26 mouse cellular contexts compared by ENCODE assay signal in the genomic region with DNA sequence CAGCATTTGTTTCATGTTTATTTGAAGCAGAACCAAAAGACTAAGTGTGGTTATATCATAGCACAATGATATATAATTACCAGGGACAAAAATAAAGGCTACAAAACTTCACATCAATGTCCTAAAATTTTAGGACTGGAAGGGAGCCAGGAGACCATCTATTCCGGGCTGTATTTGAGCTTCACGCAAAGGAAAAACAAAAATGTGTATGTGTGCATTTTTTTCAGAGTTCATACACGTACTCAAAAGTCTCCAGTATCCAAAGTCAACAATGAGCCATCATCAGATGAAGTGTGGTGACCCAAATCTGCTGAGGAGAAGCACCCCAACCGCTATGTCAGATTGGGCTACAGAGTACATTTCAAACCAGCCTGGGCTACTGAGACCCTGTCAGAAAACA. TPM values are rescaled to one million over a fixed set of nuclear protein-coding genes. Genes with fewer than 3 reads are reported as not detected.
A peak's percentile ranks its signal among the peaks of the same experiment; 100 is the strongest.
DNase-seq lines count a peak whose midpoint lies in the region; ATAC-seq lines count a peak whose summit lies in the region.
"Had no signal": no experiment of that assay in that cellular context is flagged by ENCODE, and none has a peak within 500 bp of the region (broad histone marks: within the 10 kb centered on the region; RNA-seq: fewer than 3 reads in every experiment).

No protein-coding gene starts in this region.

- WGBS in embryonic facial prominence, embryonic 13.5 days = 67% methylated on average over 4 of the region's 4 CpGs
- 77% methylated on average over 4 of the region's 4 CpGs for WGBS in embryonic facial prominence, embryonic 10.5 days
- WGBS in kidney, embryonic 16.5 days = 18% methylated on average over 4 of the region's 4 CpGs
- WGBS in embryonic facial prominence, embryonic 14.5 days = 55% methylated on average over 4 of the region's 4 CpGs

- no peak overlapping the region for H3K4me2 ChIP-seq in embryonic facial prominence, embryonic 13.5 days
- no peak overlapping the region for H3K4me2 ChIP-seq in kidney, embryonic 16.5 days (replicated peaks; ENCODE audit: low read depth, low read length)
- H3K4me2 ChIP-seq in embryonic facial prominence, embryonic 14.5 days (ENCODE audit: low read depth, low read length) = no peak overlapping the region
- H3K4me2 ChIP-seq: forebrain, embryonic 13.5 days; heart, embryonic 13.5 days; hindbrain, embryonic 14.5 days had no signal

- no peak for DNase-seq in embryonic facial prominence, embryonic 10.5 days (ENCODE audit: low spot score)
- DNase-seq in kidney, adult 18-20 months = no peak
- DNase-seq in embryonic facial prominence, embryonic 14.5 days (ENCODE audit: low spot score) = peak; percentile 53
- no peak for DNase-seq in right cerebral cortex, postnatal 10 days (ENCODE audit: low spot score in 2 of 2)
- DNase-seq: adrenal gland, adult 8-10 months; adrenal gland, postnatal 25 days; cerebellum, adult 11-12 months; cerebellum, adult 8-10 months; cerebellum, postnatal 10 days; cerebellum, postnatal 36 days; embryo, embryonic 11 days; gastrocnemius, postnatal 10 days; gastrocnemius, postnatal 36 days; heart, adult 2 months; heart, postnatal 14 days; heart, postnatal 4 days had no signal

- H3K4me3 ChIP-seq in embryonic facial prominence, embryonic 13.5 days = no peak overlapping the region
- H3K4me3 ChIP-seq in embryonic facial prominence, embryonic 10.5 days = no peak overlapping the region
- no peak overlapping the region for H3K4me3 ChIP-seq in kidney, embryonic 16.5 days (ENCODE audit: low read length)
- no peak overlapping the region for H3K4me3 ChIP-seq in embryonic facial prominence, embryonic 14.5 days (ENCODE audit: low read depth, low read length)
- H3K4me3 ChIP-seq: forebrain, embryonic 10.5 days; forebrain, embryonic 13.5 days; heart, adult 2 months; heart, embryonic 10.5 days; heart, embryonic 13.5 days had no signal

- peak overlapping the region; percentile 39; the same call in 1 of the 2 replicates for H3K27ac ChIP-seq in embryonic facial prominence, embryonic 13.5 days
- no peak overlapping the region for H3K27ac ChIP-seq in embryonic facial prominence, embryonic 10.5 days (replicated peaks)
- peak overlapping the region; percentile 46; the same call in 1 of the 2 replicates for H3K27ac ChIP-seq in kidney, embryonic 16.5 days (ENCODE audit: low read length)
- peak overlapping the region; percentile 40; the same call in 1 of the 2 replicates for H3K27ac ChIP-seq in embryonic facial prominence, embryonic 14.5 days (replicated peaks; ENCODE audit: low read depth, low read length)
- H3K27ac ChIP-seq: forebrain, embryonic 10.5 days; forebrain, embryonic 13.5 days; heart, adult 2 months; heart, embryonic 10.5 days; heart, embryonic 13.5 days; hindbrain, embryonic 14.5 days; hindbrain, postnatal 0 days had no signal

- no peak for ATAC-seq in embryonic facial prominence, embryonic 13.5 days (ENCODE audit: insufficient number of reproducible peaks, insufficient read depth, low FRiP score, low TSS enrichment, low read depth)
- ATAC-seq in kidney, embryonic 16.5 days (ENCODE audit: low FRiP score, low TSS enrichment) = peak; percentile 17; the same call in 1 of the 2 replicates
- no peak for ATAC-seq in embryonic facial prominence, embryonic 14.5 days (ENCODE audit: low read depth)
- ATAC-seq: activated CD4-positive, CD25-positive, alpha-beta regulatory T cell, adult 4 months; forebrain, embryonic 13.5 days; forebrain, embryonic 16.5 days; hindbrain, postnatal 0 days had no signal

- peaks cover 4% of the 10 kb centered on the region; the same call in 1 of the 2 replicates for H3K36me3 ChIP-seq in embryonic facial prominence, embryonic 13.5 days
- 0 out of 2 replicates have a peak, but pooled peaks cover 6% of the 10 kb centered on the region for H3K36me3 ChIP-seq in embryonic facial prominence, embryonic 10.5 days (replicated peaks)
- no peaks in the 10 kb centered on the region for H3K36me3 ChIP-seq in kidney, embryonic 16.5 days (ENCODE audit: insufficient read depth, low read length)
- peaks cover 6% of the 10 kb centered on the region; the same call in 1 of the 2 replicates for H3K36me3 ChIP-seq in embryonic facial prominence, embryonic 14.5 days (ENCODE audit: control insufficient read depth, insufficient read depth, low read length)

- peaks cover 26% of the 10 kb centered on the region for H3K4me1 ChIP-seq in embryonic facial prominence, embryonic 13.5 days
- peaks cover 26% of the 10 kb centered on the region for H3K4me1 ChIP-seq in embryonic facial prominence, embryonic 10.5 days
- H3K4me1 ChIP-seq in kidney, embryonic 16.5 days (ENCODE audit: insufficient read depth, low read length) = peaks cover 32% of the 10 kb centered on the region
- peaks cover 24% of the 10 kb centered on the region for H3K4me1 ChIP-seq in embryonic facial prominence, embryonic 14.5 days (ENCODE audit: control insufficient read depth, insufficient read depth, low read length)

- H3K27me3 ChIP-seq in embryonic facial prominence, embryonic 13.5 days = no peaks in the 10 kb centered on the region
- no peaks in the 10 kb centered on the region for H3K27me3 ChIP-seq in embryonic facial prominence, embryonic 10.5 days (replicated peaks; ENCODE audit: low read depth, poor library complexity, severe bottlenecking)
- no peaks in the 10 kb centered on the region for H3K27me3 ChIP-seq in kidney, embryonic 16.5 days (ENCODE audit: insufficient read depth, low read length)
- no peaks in the 10 kb centered on the region for H3K27me3 ChIP-seq in embryonic facial prominence, embryonic 14.5 days (replicated peaks; ENCODE audit: control insufficient read depth, insufficient read depth, low read length)
- H3K27me3 ChIP-seq: forebrain, embryonic 13.5 days; heart, embryonic 13.5 days had no signal

- no peak overlapping the region for H3K9ac ChIP-seq in embryonic facial prominence, embryonic 13.5 days
- H3K9ac ChIP-seq in kidney, embryonic 16.5 days (replicated peaks; ENCODE audit: low read length) = no peak overlapping the region
- no peak overlapping the region for H3K9ac ChIP-seq in embryonic facial prominence, embryonic 14.5 days (ENCODE audit: low read depth, low read length)
- H3K9ac ChIP-seq: forebrain, embryonic 13.5 days; heart, embryonic 13.5 days; hindbrain, embryonic 14.5 days had no signal

- H3K9me3 ChIP-seq in embryonic facial prominence, embryonic 13.5 days = no peaks in the 10 kb centered on the region
- H3K9me3 ChIP-seq in embryonic facial prominence, embryonic 10.5 days = no peaks in the 10 kb centered on the region
- no peaks in the 10 kb centered on the region for H3K9me3 ChIP-seq in kidney, embryonic 16.5 days (ENCODE audit: low read length)
- no peaks in the 10 kb centered on the region for H3K9me3 ChIP-seq in embryonic facial prominence, embryonic 14.5 days (ENCODE audit: control insufficient read depth, low read length)
- H3K9me3 ChIP-seq: forebrain, embryonic 10.5 days; forebrain, embryonic 13.5 days; heart, embryonic 10.5 days; heart, embryonic 13.5 days had no signal

RNA-seq across cellular contexts. Expression of gene Insig2, which starts 8.9 kb away (rescaled TPM):
- 34.7 and 40.6 TPM in 2 replicates for polyA plus RNA-seq in embryonic facial prominence, embryonic 13.5 days (2015; fragmentation: Nextera tagmentation; extraction: Ambion mirVana)
- polyA plus RNA-seq in embryonic facial prominence, embryonic 10.5 days (2016; fragmentation: Nextera tagmentation; extraction: Ambion mirVana) = 18.6 and 21.7 TPM in 2 replicates
- 34.3 and 36.5 TPM in 2 replicates for polyA plus RNA-seq in kidney, embryonic 16.5 days (2015; fragmentation: Nextera tagmentation; extraction: Ambion mirVana)
- polyA plus RNA-seq in embryonic facial prominence, embryonic 14.5 days (2014; fragmentation: Nextera tagmentation; extraction: Ambion mirVana) = 26.6 and 31.8 TPM in 2 replicates
